Mouse (Mus musculus) left cerebral cortex, postnatal 25 days (tissue): ENCODE data around the gene Sprr2a2. TPM values are rescaled to one million over a fixed set of nuclear protein-coding genes. Genes with fewer than 3 reads are reported as not detected.
"Not testable (repeated sequence)": the region's sequence is repeated elsewhere in the genome, so short reads cannot be mapped to it uniquely, and the experiment has no call there.

Experiments
- DNase-seq, 2 experiments: peaks; one replicate each; pipeline ENCODE4 v3.0.0; 2022; ENCODE audit warnings: low spot score in 2 of 2, mixed read lengths in 1 of 2
- intact Hi-C: fragments of 180-260 bp; cut with DNase I; formaldehyde crosslinking; loops from one replicate; pipeline ENCODE4 v1.15.1; 2025
- total RNA-seq, 2 experiments: library from RNA; stranded (reverse); gene quantifications; 2 replicates each; pipeline ENCODE4 v1.2.3; 2021

Sprr2a2 gene
- total RNA-seq = not detected

GRCm38 (mm10) chr3:92215569-92215968, at the start of gene Sprr2a2, which contains the start of gene Sprr2a1:
TSS of gene Sprr2a2 (plus strand) at chr3:92215920.
TSS of gene Sprr2a1 (plus strand) at chr3:92215799.
- intact Hi-C loops, DNase-seq: not testable (repeated sequence)

GRCm38 (mm10) chr3:92169847-92170246, 45.9 kb upstream of the Sprr2a2 start:
- intact Hi-C loops = no loop called here
- DNase-seq = no peak

- DNase-seq = no peak
- intact Hi-C loops = no loop called here
Measured at GRCm38 (mm10) chr3:92176880-92177279, 38.8 kb upstream of the Sprr2a2 start.

GRCm38 (mm10) chr3:92195512-92196200, 20.1 kb upstream of the Sprr2a2 start:
- DNase-seq = no peak
- intact Hi-C loops = no loop called here

GRCm38 (mm10) chr3:92211133-92211925, 4.4 kb upstream of the Sprr2a2 start:
- DNase-seq, intact Hi-C loops: not testable (repeated sequence)

- intact Hi-C loops, DNase-seq: not testable (repeated sequence)
Measured at GRCm38 (mm10) chr3:92212059-92212458, 3.7 kb upstream of the Sprr2a2 start.

- DNase-seq, intact Hi-C loops: not testable (repeated sequence)
Measured at GRCm38 (mm10) chr3:92213651-92214050, 2.1 kb upstream of the Sprr2a2 start.

GRCm38 (mm10) chr3:92219031-92219430, 3.3 kb downstream of the Sprr2a2 start:
- intact Hi-C loops, DNase-seq: not testable (repeated sequence)

- DNase-seq, intact Hi-C loops: not testable (repeated sequence)
Measured at GRCm38 (mm10) chr3:92223708-92224107, 8.0 kb downstream of the Sprr2a2 start.

- intact Hi-C loops = not testable (repeated sequence)
Measured at GRCm38 (mm10) chr3:92227410-92227809, 11.7 kb downstream of the Sprr2a2 start.

GRCm38 (mm10) chr3:92236463-92237189, 20.9 kb downstream of the Sprr2a2 start:
- DNase-seq, intact Hi-C loops: not testable (repeated sequence)

More at GRCm38 (mm10) chr3:92227410-92227809, 11.7 kb downstream of the Sprr2a2 start:
- DNase-seq = not testable (repeated sequence)

- intact Hi-C loops = not testable (repeated sequence)
Measured at GRCm38 (mm10) chr3:92238736-92239135, 23.0 kb downstream of the Sprr2a2 start.

GRCm38 (mm10) chr3:92239197-92239596, 23.5 kb downstream of the Sprr2a2 start:
- intact Hi-C loops, DNase-seq: not testable (repeated sequence)

More at GRCm38 (mm10) chr3:92238736-92239135, 23.0 kb downstream of the Sprr2a2 start:
- DNase-seq = not testable (repeated sequence)

- DNase-seq, intact Hi-C loops: not testable (repeated sequence)
Measured at GRCm38 (mm10) chr3:92244833-92245232, 29.1 kb downstream of the Sprr2a2 start.

- intact Hi-C loops, DNase-seq: not testable (repeated sequence)
Measured at GRCm38 (mm10) chr3:92246245-92246644, 30.5 kb downstream of the Sprr2a2 start.

GRCm38 (mm10) chr3:92248494-92248893, 32.8 kb downstream of the Sprr2a2 start:
- intact Hi-C loops = not testable (repeated sequence)

GRCm38 (mm10) chr3:92250450-92250849, 34.7 kb downstream of the Sprr2a2 start:
- intact Hi-C loops, DNase-seq: not testable (repeated sequence)

More at GRCm38 (mm10) chr3:92248494-92248893, 32.8 kb downstream of the Sprr2a2 start:
- DNase-seq = not testable (repeated sequence)

- not testable (repeated sequence) for DNase-seq
Measured at GRCm38 (mm10) chr3:92253860-92254259, 38.1 kb downstream of the Sprr2a2 start.

GRCm38 (mm10) chr3:92258526-92258925, 42.8 kb downstream of the Sprr2a2 start:
- intact Hi-C loops, DNase-seq: not testable (repeated sequence)

More at GRCm38 (mm10) chr3:92253860-92254259, 38.1 kb downstream of the Sprr2a2 start:
- intact Hi-C loops = not testable (repeated sequence)
